Mouse (Mus musculus): Measurements from ENCODE around the gene Snrpd3. TPM values are rescaled to one million over a fixed set of nuclear protein-coding genes. Genes with fewer than 3 reads are reported as not detected.

Gene Snrpd3
- polyA plus RNA-seq, 1 experiment from 2014 or later: 119 TPM

- Histone ChIP-seq H3K9ac (no peak overlapping the region), H3K4me3 (replicated peaks; ENCODE audit: low read length) (no peak overlapping the region), H3K9me3 (ENCODE audit: control insufficient read depth, low read length) (no peaks in the 10 kb centered on the region), H3K36me3 (replicated peaks; ENCODE audit: control insufficient read depth, insufficient read depth) (peaks cover 58% of the 10 kb centered on the region), H3K4me2 (replicated peaks) (no peak overlapping the region), H3K27ac (no peak overlapping the region), H3K27me3 (ENCODE audit: control insufficient read depth, insufficient read depth, low read length) (no peaks in the 10 kb centered on the region), H3K4me1 (replicated peaks; ENCODE audit: control insufficient read depth, insufficient read depth, low read length) (no peaks in the 10 kb centered on the region)
- DNase-seq (ENCODE audit: low spot score) (no peak), ATAC-seq (ENCODE audit: low FRiP score) (no peak)
- 95% methylated on average over 7 of the region's 7 CpGs for WGBS
Observed at GRCm38 (mm10) chr10:75510446-75510845, 6.9 kb upstream of the Snrpd3 start.

GRCm38 (mm10) chr10:75511060-75511459 lies 6.3 kb upstream of the Snrpd3 start:
- Histone ChIP-seq H3K9me3 (ENCODE audit: control insufficient read depth, low read length) (no peaks in the 10 kb centered on the region), H3K4me1 (replicated peaks; ENCODE audit: control insufficient read depth, insufficient read depth, low read length) (peaks cover 5% of the 10 kb centered on the region), H3K36me3 (replicated peaks; ENCODE audit: control insufficient read depth, insufficient read depth) (peaks cover 58% of the 10 kb centered on the region), H3K4me2 (replicated peaks) (no peak overlapping the region), H3K27me3 (ENCODE audit: control insufficient read depth, insufficient read depth, low read length) (no peaks in the 10 kb centered on the region), H3K9ac (no peak overlapping the region), H3K4me3 (replicated peaks; ENCODE audit: low read length) (no peak overlapping the region), H3K27ac (no peak overlapping the region)
- no peak for ATAC-seq (ENCODE audit: low FRiP score)
- DNase-seq (ENCODE audit: low spot score): no peak
- WGBS: 92% methylated on average over 9 of the region's 9 CpGs

DNA sequence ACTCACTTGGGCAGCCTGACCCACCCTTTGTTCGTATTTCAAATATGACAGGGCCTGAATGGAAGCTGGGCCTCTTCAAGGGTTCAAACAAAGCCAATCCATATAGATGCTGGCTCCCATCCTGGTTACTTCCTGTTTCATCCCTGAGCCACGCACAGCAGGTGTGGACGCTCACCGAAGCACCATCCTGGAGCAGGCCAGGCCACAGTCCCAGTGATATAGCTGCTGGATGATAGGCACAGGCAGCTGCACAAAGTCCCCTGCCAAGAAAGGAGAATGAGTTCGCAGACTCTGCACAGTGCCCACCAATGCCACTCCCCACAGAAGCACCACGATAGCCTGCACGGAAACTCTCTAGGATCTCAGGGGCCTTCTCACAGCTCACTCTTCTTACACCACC lies 5.5 kb upstream of the Snrpd3 start:
- DNase-seq (ENCODE audit: low spot score): no peak
- Histone ChIP-seq H3K27ac (no peak overlapping the region), H3K9me3 (ENCODE audit: control insufficient read depth, low read length) (no peaks in the 10 kb centered on the region), H3K9ac (no peak overlapping the region), H3K36me3 (replicated peaks; ENCODE audit: control insufficient read depth, insufficient read depth) (peaks cover 52% of the 10 kb centered on the region), H3K4me1 (replicated peaks; ENCODE audit: control insufficient read depth, insufficient read depth, low read length) (peaks cover 11% of the 10 kb centered on the region), H3K27me3 (ENCODE audit: control insufficient read depth, insufficient read depth, low read length) (no peaks in the 10 kb centered on the region), H3K4me3 (replicated peaks; ENCODE audit: low read length) (no peak overlapping the region), H3K4me2 (replicated peaks) (no peak overlapping the region)
- no peak for ATAC-seq (ENCODE audit: low FRiP score)
- WGBS: 97% methylated on average over 7 of the region's 7 CpGs

DNA sequence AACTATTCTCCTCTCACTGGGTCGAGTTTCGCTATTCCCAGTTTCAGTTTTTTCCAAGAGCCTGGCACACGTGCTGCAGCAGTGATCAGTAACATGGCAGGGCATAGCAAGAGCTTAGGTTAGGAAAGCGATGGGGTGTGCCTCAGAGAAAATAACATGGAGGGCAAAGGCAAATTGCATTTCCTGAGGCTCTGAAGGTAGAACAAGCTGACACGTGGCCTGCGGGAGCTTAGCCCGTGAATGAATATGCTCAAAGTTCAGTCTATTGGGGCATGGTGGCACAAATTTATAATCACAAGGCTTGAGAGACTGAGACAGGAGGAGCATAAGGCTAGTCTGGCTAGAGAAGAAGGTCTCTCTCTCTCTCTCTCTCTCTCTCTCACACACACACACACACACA lies 4.6 kb upstream of the Snrpd3 start:
- no peaks in the 10 kb centered on the region for H3K9me3 ChIP-seq (ENCODE audit: control insufficient read depth, low read length)
- WGBS: 90% methylated on average over 7 of the region's 7 CpGs

GRCm38 (mm10) chr10:75513306-75514067 lies 3.9 kb upstream of the Snrpd3 start:
- no peaks in the 10 kb centered on the region for H3K27me3 ChIP-seq (ENCODE audit: control insufficient read depth, insufficient read depth, low read length)
- H3K4me2 ChIP-seq (replicated peaks): no peak overlapping the region
- no peak overlapping the region for H3K9ac ChIP-seq
- no peak overlapping the region for H3K4me3 ChIP-seq (replicated peaks; ENCODE audit: low read length)
- peaks cover 36% of the 10 kb centered on the region for H3K36me3 ChIP-seq (replicated peaks; ENCODE audit: control insufficient read depth, insufficient read depth)
- no peak overlapping the region for H3K27ac ChIP-seq
- no peak for DNase-seq (ENCODE audit: low spot score)
- WGBS: 97% methylated on average over 8 of the region's 8 CpGs
- peaks cover 14% of the 10 kb centered on the region for H3K4me1 ChIP-seq (replicated peaks; ENCODE audit: control insufficient read depth, insufficient read depth, low read length)
- no peaks in the 10 kb centered on the region for H3K9me3 ChIP-seq (ENCODE audit: control insufficient read depth, low read length)
- no peak for ATAC-seq (ENCODE audit: low FRiP score)

More for the DNA sequence above, 4.6 kb upstream of the Snrpd3 start:
- Histone ChIP-seq H3K4me1 (replicated peaks; ENCODE audit: control insufficient read depth, insufficient read depth, low read length) (peaks cover 11% of the 10 kb centered on the region), H3K4me2 (replicated peaks) (no peak overlapping the region), H3K27me3 (ENCODE audit: control insufficient read depth, insufficient read depth, low read length) (no peaks in the 10 kb centered on the region), H3K36me3 (replicated peaks; ENCODE audit: control insufficient read depth, insufficient read depth) (peaks cover 43% of the 10 kb centered on the region), H3K9ac (no peak overlapping the region), H3K27ac (no peak overlapping the region), H3K4me3 (replicated peaks; ENCODE audit: low read length) (no peak overlapping the region)
- no peak for ATAC-seq (ENCODE audit: low FRiP score)
- DNase-seq (ENCODE audit: low spot score): no peak

DNA sequence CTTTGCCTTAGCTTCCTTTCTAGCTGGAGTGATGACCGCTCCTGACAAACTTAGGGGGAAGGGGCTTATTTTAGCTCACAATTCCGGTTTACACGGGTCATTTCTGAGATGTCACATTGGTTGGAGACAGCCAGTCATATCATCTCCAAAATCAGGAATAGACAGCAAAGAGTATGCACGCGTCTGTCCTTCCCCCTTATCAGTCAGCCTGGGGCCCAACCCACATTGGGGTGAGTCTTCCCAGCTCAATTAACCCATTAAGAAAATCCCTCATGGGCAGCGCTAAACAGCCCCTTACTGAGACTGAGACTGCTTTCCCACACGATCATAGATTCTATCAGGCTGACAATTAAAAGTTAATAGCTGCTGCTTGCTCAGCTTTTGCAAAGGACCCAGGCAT lies 3.0 kb upstream of the Snrpd3 start:
- Histone ChIP-seq H3K36me3 (replicated peaks; ENCODE audit: control insufficient read depth, insufficient read depth) (peaks cover 30% of the 10 kb centered on the region), H3K27ac (no peak overlapping the region), H3K9me3 (ENCODE audit: control insufficient read depth, low read length) (no peaks in the 10 kb centered on the region), H3K4me1 (replicated peaks; ENCODE audit: control insufficient read depth, insufficient read depth, low read length) (peaks cover 22% of the 10 kb centered on the region), H3K4me3 (replicated peaks; ENCODE audit: low read length) (no peak overlapping the region), H3K9ac (no peak overlapping the region), H3K27me3 (ENCODE audit: control insufficient read depth, insufficient read depth, low read length) (no peaks in the 10 kb centered on the region), H3K4me2 (replicated peaks) (no peak overlapping the region)
- WGBS: 85% methylated on average over 7 of the region's 7 CpGs
- DNase-seq (ENCODE audit: low spot score): no peak
- ATAC-seq (ENCODE audit: low FRiP score): no peak

DNA sequence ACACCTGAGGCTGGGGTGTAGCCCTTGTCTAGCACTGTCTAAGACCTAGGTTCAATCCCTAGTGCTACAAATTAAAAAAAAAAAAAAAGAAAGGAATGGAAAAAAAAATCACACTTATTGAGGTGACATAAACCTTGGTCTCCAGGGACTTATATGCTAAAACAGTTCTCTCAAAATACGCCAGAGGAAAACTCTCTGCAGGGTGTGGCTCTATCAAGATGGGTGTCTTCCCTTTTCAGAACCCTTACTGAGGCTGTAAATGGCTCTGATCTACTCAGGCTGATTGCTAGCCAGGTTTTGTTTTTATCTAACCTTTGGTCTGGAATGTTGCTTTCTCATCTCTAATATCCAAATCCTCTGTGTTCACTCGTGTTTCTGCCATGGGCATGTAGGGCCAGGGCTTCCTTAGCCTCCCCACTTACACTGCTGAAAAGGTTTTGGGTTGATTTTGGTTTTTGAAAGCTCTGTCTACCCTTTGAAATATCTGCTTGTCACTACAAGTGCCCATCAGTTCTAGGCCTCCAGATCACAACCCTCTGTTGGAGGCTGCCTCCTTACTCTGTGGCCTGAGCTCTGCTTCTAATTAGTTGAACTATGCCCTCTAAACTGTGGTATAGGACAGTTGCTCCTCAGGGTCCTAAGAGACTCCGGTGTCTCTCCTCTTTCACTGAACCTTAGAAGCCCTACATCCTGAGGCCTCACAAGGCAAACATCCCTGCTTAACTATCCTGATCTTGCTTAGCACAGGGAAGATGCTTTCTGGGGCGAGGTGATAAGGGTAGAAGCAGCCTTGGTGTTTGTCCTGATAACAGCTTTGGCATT lies 1.9 kb upstream of the Snrpd3 start:
- Histone ChIP-seq H3K27me3 (ENCODE audit: control insufficient read depth, insufficient read depth, low read length) (no peaks in the 10 kb centered on the region), H3K4me1 (replicated peaks; ENCODE audit: control insufficient read depth, insufficient read depth, low read length) (peaks cover 22% of the 10 kb centered on the region), H3K9ac (peak overlapping the region; percentile 86; the same call in 1 of the 2 replicates), H3K4me3 (replicated peaks; ENCODE audit: low read length) (no peak overlapping the region), H3K9me3 (ENCODE audit: control insufficient read depth, low read length) (no peaks in the 10 kb centered on the region), H3K36me3 (replicated peaks; ENCODE audit: control insufficient read depth, insufficient read depth) (peaks cover 30% of the 10 kb centered on the region), H3K4me2 (replicated peaks) (peak overlapping the region; percentile 83; the same call in 1 of the 2 replicates), H3K27ac (no peak overlapping the region)
- DNase-seq (ENCODE audit: low spot score) (no peak), ATAC-seq (ENCODE audit: low FRiP score) (no peak)
- 90% methylated on average over 4 of the region's 4 CpGs for WGBS

DNA sequence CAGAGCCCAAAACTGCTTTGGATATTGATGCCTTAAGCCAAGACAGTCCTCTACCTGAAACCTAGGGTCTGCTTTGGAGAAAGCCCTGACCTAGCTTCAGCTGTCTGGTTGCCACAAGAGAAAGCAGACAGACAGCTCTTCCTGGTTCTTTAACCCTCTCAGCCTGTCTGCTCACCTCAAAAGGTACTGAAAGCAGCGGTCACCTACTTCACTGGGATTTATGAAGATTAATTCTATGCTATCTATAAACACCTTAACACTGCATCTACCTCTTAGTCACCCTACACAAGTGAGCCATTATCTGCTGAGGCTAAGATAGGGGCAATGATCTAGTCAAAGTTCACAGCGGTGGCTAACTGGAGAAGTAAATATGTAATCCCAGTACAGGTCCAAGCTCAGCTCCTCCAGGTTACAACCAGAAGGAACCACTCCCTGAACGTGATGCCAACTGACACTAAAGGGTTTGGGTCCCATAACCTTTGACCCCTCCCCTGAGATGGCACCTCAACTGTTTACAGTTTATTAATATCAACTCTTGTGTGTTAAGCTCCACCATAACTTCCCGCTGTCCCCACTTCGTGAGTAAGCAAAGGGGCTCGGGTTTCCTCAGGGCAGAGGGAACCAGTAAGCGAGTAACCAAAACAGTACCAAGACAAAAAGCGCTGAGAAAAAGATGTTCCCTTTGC lies 1.2 kb upstream of the Snrpd3 start:
- Histone ChIP-seq H3K36me3 (replicated peaks; ENCODE audit: control insufficient read depth, insufficient read depth) (peaks cover 30% of the 10 kb centered on the region), H3K4me3 (replicated peaks; ENCODE audit: low read length) (peak overlapping the region; percentile 77), H3K27me3 (ENCODE audit: control insufficient read depth, insufficient read depth, low read length) (no peaks in the 10 kb centered on the region), H3K4me1 (replicated peaks; ENCODE audit: control insufficient read depth, insufficient read depth, low read length) (peaks cover 22% of the 10 kb centered on the region), H3K27ac (peak overlapping the region; percentile 93), H3K4me2 (replicated peaks) (peak overlapping the region; percentile 83), H3K9me3 (ENCODE audit: control insufficient read depth, low read length) (no peaks in the 10 kb centered on the region), H3K9ac (peak overlapping the region; percentile 86)
- ATAC-seq (ENCODE audit: low FRiP score) (no peak), DNase-seq (ENCODE audit: low spot score) (no peak)
- WGBS: 27% methylated on average over 8 of the region's 8 CpGs

GRCm38 (mm10) chr10:75516724-75517072 lies 653 bp upstream of the Snrpd3 start:
- DNase-seq (ENCODE audit: low spot score) (no peak), ATAC-seq (ENCODE audit: low FRiP score) (no peak)
- H3K27me3 ChIP-seq (ENCODE audit: control insufficient read depth, insufficient read depth, low read length): no peaks in the 10 kb centered on the region
- under 1% methylated on average over 12 of the region's 12 CpGs for WGBS
- peak overlapping the region; percentile 93 for H3K27ac ChIP-seq
- peak overlapping the region; percentile 86 for H3K9ac ChIP-seq
- H3K4me2 ChIP-seq (replicated peaks): peak overlapping the region; percentile 83
- no peaks in the 10 kb centered on the region for H3K9me3 ChIP-seq (ENCODE audit: control insufficient read depth, low read length)
- H3K4me3 ChIP-seq (replicated peaks; ENCODE audit: low read length): peak overlapping the region; percentile 77
- peaks cover 22% of the 10 kb centered on the region for H3K4me1 ChIP-seq (replicated peaks; ENCODE audit: control insufficient read depth, insufficient read depth, low read length)
- peaks cover 28% of the 10 kb centered on the region for H3K36me3 ChIP-seq (replicated peaks; ENCODE audit: control insufficient read depth, insufficient read depth)

Measured in hindbrain, embryonic 14.5 days (tissue).